Mouse (Mus musculus): ENCODE measurements around the gene Nckap1. TPM values are rescaled to one million over a fixed set of nuclear protein-coding genes. Genes with fewer than 3 reads are reported as not detected.

Nckap1 gene
- polyA plus RNA-seq, 1 experiment from 2014 or later, result 9.0 TPM

- Histone ChIP-seq H3K4me1 (ENCODE audit: control insufficient read depth, low read depth, low read length) (no peaks in the 10 kb centered on the region), H3K36me3 (ENCODE audit: control insufficient read depth, insufficient read depth) (no peaks in the 10 kb centered on the region), H3K9ac (ENCODE audit: low read depth, low read length) (no peak overlapping the region), H3K27ac (ENCODE audit: low read length) (no peak overlapping the region), H3K27me3 (ENCODE audit: control insufficient read depth, insufficient read depth, low read depth, low read length) (no peaks in the 10 kb centered on the region), H3K9me3 (replicated peaks; ENCODE audit: control insufficient read depth, low read length) (no peaks in the 10 kb centered on the region), H3K4me2 (ENCODE audit: low read depth, low read length) (no peak overlapping the region), H3K4me3 (ENCODE audit: low read depth, low read length) (no peak overlapping the region)
- WGBS (ENCODE audit: insufficient replicate concordance), result 63% methylated on average over 4 of the region's 4 CpGs
- ATAC-seq (ENCODE audit: low read depth), result no peak
Measured at GRCm38 (mm10) chr2:80570656-80571055, 10.5 kb downstream of the Nckap1 start.

GRCm38 (mm10) chr2:80567411-80567810 is 13.8 kb downstream of the Nckap1 start:
- no peak for ATAC-seq (ENCODE audit: low read depth)
- Histone ChIP-seq H3K4me3 (ENCODE audit: low read depth, low read length) (no peak overlapping the region), H3K4me1 (ENCODE audit: control insufficient read depth, low read depth, low read length) (no peaks in the 10 kb centered on the region), H3K9me3 (replicated peaks; ENCODE audit: control insufficient read depth, low read length) (no peaks in the 10 kb centered on the region), H3K27me3 (ENCODE audit: control insufficient read depth, insufficient read depth, low read depth, low read length) (no peaks in the 10 kb centered on the region), H3K4me2 (ENCODE audit: low read depth, low read length) (no peak overlapping the region), H3K36me3 (ENCODE audit: control insufficient read depth, insufficient read depth) (no peaks in the 10 kb centered on the region), H3K9ac (ENCODE audit: low read depth, low read length) (no peak overlapping the region), H3K27ac (ENCODE audit: low read length) (no peak overlapping the region)
- WGBS (ENCODE audit: insufficient replicate concordance), result 76% methylated on average over 4 of the region's 4 CpGs

GRCm38 (mm10) chr2:80562253-80562652 is 18.9 kb downstream of the Nckap1 start:
- Histone ChIP-seq H3K36me3 (ENCODE audit: control insufficient read depth, insufficient read depth) (no peaks in the 10 kb centered on the region), H3K9ac (ENCODE audit: low read depth, low read length) (no peak overlapping the region), H3K9me3 (replicated peaks; ENCODE audit: control insufficient read depth, low read length) (no peaks in the 10 kb centered on the region), H3K4me3 (ENCODE audit: low read depth, low read length) (no peak overlapping the region), H3K27me3 (ENCODE audit: control insufficient read depth, insufficient read depth, low read depth, low read length) (no peaks in the 10 kb centered on the region), H3K27ac (ENCODE audit: low read length) (no peak overlapping the region), H3K4me1 (ENCODE audit: control insufficient read depth, low read depth, low read length) (no peaks in the 10 kb centered on the region; the same call in 1 of the 2 replicates), H3K4me2 (ENCODE audit: low read depth, low read length) (no peak overlapping the region)
- no peak for ATAC-seq (ENCODE audit: low read depth)

GRCm38 (mm10) chr2:80561478-80561877 is 19.7 kb downstream of the Nckap1 start:
- Histone ChIP-seq H3K4me3 (ENCODE audit: low read depth, low read length) (no peak overlapping the region), H3K4me1 (ENCODE audit: control insufficient read depth, low read depth, low read length) (no peaks in the 10 kb centered on the region; the same call in 1 of the 2 replicates), H3K9me3 (replicated peaks; ENCODE audit: control insufficient read depth, low read length) (no peaks in the 10 kb centered on the region), H3K36me3 (ENCODE audit: control insufficient read depth, insufficient read depth) (no peaks in the 10 kb centered on the region), H3K4me2 (ENCODE audit: low read depth, low read length) (no peak overlapping the region), H3K9ac (ENCODE audit: low read depth, low read length) (no peak overlapping the region), H3K27me3 (ENCODE audit: control insufficient read depth, insufficient read depth, low read depth, low read length) (no peaks in the 10 kb centered on the region), H3K27ac (ENCODE audit: low read length) (no peak overlapping the region)
- ATAC-seq (ENCODE audit: low read depth), result no peak
- WGBS (ENCODE audit: insufficient replicate concordance), result 60% methylated on average over 3 of the region's 3 CpGs

GRCm38 (mm10) chr2:80560773-80561172 is 20.4 kb downstream of the Nckap1 start:
- no peak for ATAC-seq (ENCODE audit: low read depth)
- no peaks in the 10 kb centered on the region; the same call in 1 of the 2 replicates for H3K4me1 ChIP-seq (ENCODE audit: control insufficient read depth, low read depth, low read length)
- no peaks in the 10 kb centered on the region for H3K27me3 ChIP-seq (ENCODE audit: control insufficient read depth, insufficient read depth, low read depth, low read length)
- no peak overlapping the region for H3K4me2 ChIP-seq (ENCODE audit: low read depth, low read length)
- H3K36me3 ChIP-seq (ENCODE audit: control insufficient read depth, insufficient read depth), result no peaks in the 10 kb centered on the region
- H3K4me3 ChIP-seq (ENCODE audit: low read depth, low read length), result no peak overlapping the region
- H3K9me3 ChIP-seq (replicated peaks; ENCODE audit: control insufficient read depth, low read length), result no peaks in the 10 kb centered on the region
- 75% methylated on average over 5 of the region's 5 CpGs for whole genome bisulfite sequencing (ENCODE audit: insufficient replicate concordance)
- no peak overlapping the region for H3K9ac ChIP-seq (ENCODE audit: low read depth, low read length)
- H3K27ac ChIP-seq (ENCODE audit: low read length), result no peak overlapping the region

GRCm38 (mm10) chr2:80559655-80560054 is 21.5 kb downstream of the Nckap1 start:
- H3K4me3 ChIP-seq (ENCODE audit: low read depth, low read length), result no peak overlapping the region
- 69% methylated on average over 5 of the region's 5 CpGs for WGBS (ENCODE audit: insufficient replicate concordance)
- no peak overlapping the region for H3K27ac ChIP-seq (ENCODE audit: low read length)
- H3K4me1 ChIP-seq (ENCODE audit: control insufficient read depth, low read depth, low read length), result no peaks in the 10 kb centered on the region; the same call in 1 of the 2 replicates
- no peaks in the 10 kb centered on the region for H3K36me3 ChIP-seq (ENCODE audit: control insufficient read depth, insufficient read depth)
- no peaks in the 10 kb centered on the region for H3K9me3 ChIP-seq (replicated peaks; ENCODE audit: control insufficient read depth, low read length)
- no peak for ATAC-seq (ENCODE audit: low read depth)
- H3K4me2 ChIP-seq (ENCODE audit: low read depth, low read length), result no peak overlapping the region
- no peaks in the 10 kb centered on the region for H3K27me3 ChIP-seq (ENCODE audit: control insufficient read depth, insufficient read depth, low read depth, low read length)
- no peak overlapping the region for H3K9ac ChIP-seq (ENCODE audit: low read depth, low read length)

GRCm38 (mm10) chr2:80554442-80554841 is 26.7 kb downstream of the Nckap1 start:
- Histone ChIP-seq H3K27ac (ENCODE audit: low read length) (no peak overlapping the region), H3K4me2 (ENCODE audit: low read depth, low read length) (no peak overlapping the region), H3K36me3 (ENCODE audit: control insufficient read depth, insufficient read depth) (peaks cover 15% of the 10 kb centered on the region), H3K27me3 (ENCODE audit: control insufficient read depth, insufficient read depth, low read depth, low read length) (no peaks in the 10 kb centered on the region), H3K9ac (ENCODE audit: low read depth, low read length) (no peak overlapping the region), H3K9me3 (replicated peaks; ENCODE audit: control insufficient read depth, low read length) (no peaks in the 10 kb centered on the region), H3K4me3 (ENCODE audit: low read depth, low read length) (no peak overlapping the region), H3K4me1 (ENCODE audit: control insufficient read depth, low read depth, low read length) (no peaks in the 10 kb centered on the region)
- WGBS (ENCODE audit: insufficient replicate concordance), result 73% methylated on average over 4 of the region's 4 CpGs
- ATAC-seq (ENCODE audit: low read depth), result no peak

- Histone ChIP-seq H3K4me3 (ENCODE audit: low read depth, low read length) (no peak overlapping the region), H3K4me1 (ENCODE audit: control insufficient read depth, low read depth, low read length) (no peaks in the 10 kb centered on the region), H3K9me3 (replicated peaks; ENCODE audit: control insufficient read depth, low read length) (no peaks in the 10 kb centered on the region), H3K4me2 (ENCODE audit: low read depth, low read length) (no peak overlapping the region), H3K27me3 (ENCODE audit: control insufficient read depth, insufficient read depth, low read depth, low read length) (no peaks in the 10 kb centered on the region), H3K9ac (ENCODE audit: low read depth, low read length) (no peak overlapping the region), H3K36me3 (ENCODE audit: control insufficient read depth, insufficient read depth) (peaks cover 17% of the 10 kb centered on the region), H3K27ac (ENCODE audit: low read length) (no peak overlapping the region)
- 79% methylated on average over 4 of the region's 4 CpGs for WGBS (ENCODE audit: insufficient replicate concordance)
- ATAC-seq (ENCODE audit: low read depth), result no peak
Measured at GRCm38 (mm10) chr2:80549704-80550103, 31.5 kb downstream of the Nckap1 start.

GRCm38 (mm10) chr2:80547901-80548300 is 33.3 kb downstream of the Nckap1 start:
- Histone ChIP-seq H3K27me3 (ENCODE audit: control insufficient read depth, insufficient read depth, low read depth, low read length) (no peaks in the 10 kb centered on the region), H3K9me3 (replicated peaks; ENCODE audit: control insufficient read depth, low read length) (no peaks in the 10 kb centered on the region), H3K27ac (ENCODE audit: low read length) (no peak overlapping the region), H3K4me2 (ENCODE audit: low read depth, low read length) (no peak overlapping the region), H3K9ac (ENCODE audit: low read depth, low read length) (no peak overlapping the region), H3K4me1 (ENCODE audit: control insufficient read depth, low read depth, low read length) (no peaks in the 10 kb centered on the region), H3K36me3 (ENCODE audit: control insufficient read depth, insufficient read depth) (peaks cover 14% of the 10 kb centered on the region), H3K4me3 (ENCODE audit: low read depth, low read length) (no peak overlapping the region)
- ATAC-seq (ENCODE audit: low read depth), result no peak
- WGBS (ENCODE audit: insufficient replicate concordance), result 83% methylated on average over 1 of the region's 1 CpGs
